Mouse (Mus musculus) embryo, embryonic 10.5 days (tissue): ENCODE results near the gene Twistnb.

Experiments used
- DNase-seq: peaks from one replicate; pipeline ENCODE4 v3.0.0-alpha.2; 2015; ENCODE audit warnings: low spot score

Gene Twistnb

GRCm38 (mm10) chr12:33429387-33430160 is at the start of gene Twistnb:
Gene Twistnb (plus strand): TSS chr12:33429635.
- DNase-seq = peak; percentile 99

GRCm38 (mm10) chr12:33388842-33389241 is 40.6 kb upstream of the Twistnb start:
- peak; percentile 92 for DNase-seq

GRCm38 (mm10) chr12:33390844-33391560 is 38.4 kb upstream of the Twistnb start:
- no peak for DNase-seq

GRCm38 (mm10) chr12:33394804-33395623 is 34.4 kb upstream of the Twistnb start, which contains the start of gene Efcab10:
Gene Efcab10 (plus strand): TSS chr12:33394854.
- peak; percentile 68 for DNase-seq

GRCm38 (mm10) chr12:33403265-33403693 is 26.2 kb upstream of the Twistnb start:
- peak; percentile 5 for DNase-seq

- DNase-seq = no peak
Observed at GRCm38 (mm10) chr12:33404996-33405395, 24.4 kb upstream of the Twistnb start.

GRCm38 (mm10) chr12:33405398-33406026 is 23.9 kb upstream of the Twistnb start:
- peak; percentile 25 for DNase-seq

- DNase-seq = peak; percentile 22
Observed at GRCm38 (mm10) chr12:33411580-33412151, 17.8 kb upstream of the Twistnb start.

GRCm38 (mm10) chr12:33424329-33424728 is 5.1 kb upstream of the Twistnb start:
- DNase-seq = peak; percentile 66

- no peak for DNase-seq
Observed at GRCm38 (mm10) chr12:33427293-33427692, 2.1 kb upstream of the Twistnb start.

- DNase-seq = no peak
Observed at GRCm38 (mm10) chr12:33427726-33428125, 1.7 kb upstream of the Twistnb start.

GRCm38 (mm10) chr12:33433812-33434211 is 4.4 kb downstream of the Twistnb start:
- DNase-seq = no peak

GRCm38 (mm10) chr12:33434758-33435157 is 5.3 kb downstream of the Twistnb start:
- DNase-seq = peak; percentile 9

GRCm38 (mm10) chr12:33455418-33455817 is 26.0 kb downstream of the Twistnb start:
- no peak for DNase-seq

GRCm38 (mm10) chr12:33456242-33456641 is 26.8 kb downstream of the Twistnb start:
- DNase-seq = no peak

- DNase-seq = peak; percentile 72
Observed at GRCm38 (mm10) chr12:33480975-33481374, 51.5 kb downstream of the Twistnb start.

GRCm38 (mm10) chr12:33482931-33483330 is 53.5 kb downstream of the Twistnb start:
- no peak for DNase-seq
